Mouse (Mus musculus): Measurements from ENCODE around the gene Dsel.

Dsel gene

GRCm38 (mm10) chr1:111864779-111865165, at the start of gene Dsel:
Gene Dsel, minus strand, starts transcription at chr1:111864918.
- peak; percentile 44 for DNase-seq (ENCODE audit: low read depth, low spot score)

GRCm38 (mm10) chr1:111911424-111911823, 46.7 kb upstream of the Dsel start:
- no peak for DNase-seq (ENCODE audit: low read depth, low spot score)

- no peak for DNase-seq (ENCODE audit: low read depth, low spot score)
These were observed 18.6 kb upstream of the Dsel start for GRCm38 (mm10) chr1:111883336-111883735.

- DNase-seq (ENCODE audit: low read depth, low spot score), result no peak
These were observed 11.1 kb upstream of the Dsel start for GRCm38 (mm10) chr1:111875784-111876183.

GRCm38 (mm10) chr1:111873196-111873595, 8.5 kb upstream of the Dsel start:
- no peak for DNase-seq (ENCODE audit: low read depth, low spot score)

- no peak for DNase-seq (ENCODE audit: low read depth, low spot score)
These were observed 749 bp upstream of the Dsel start for GRCm38 (mm10) chr1:111865467-111865866.

- peak; percentile 6 for DNase-seq (ENCODE audit: low read depth, low spot score)
These were observed 497 bp downstream of the Dsel start for GRCm38 (mm10) chr1:111864063-111864778.

GRCm38 (mm10) chr1:111857852-111858251, 6.9 kb downstream of the Dsel start:
- DNase-seq (ENCODE audit: low read depth, low spot score), result no peak

GRCm38 (mm10) chr1:111852439-111852838, 12.3 kb downstream of the Dsel start:
- no peak for DNase-seq (ENCODE audit: low read depth, low spot score)

- DNase-seq (ENCODE audit: low read depth, low spot score), result no peak
These were observed 31.0 kb downstream of the Dsel start for GRCm38 (mm10) chr1:111833583-111834225.

All from c-Kit-negative CD71-positive TER-119-positive erythroid progenitor cells, embryonic 14.5 days (primary cell).